Mouse (Mus musculus) midbrain, embryonic 15.5 days (tissue): ENCODE measurements around the gene Cage1. TPM values are rescaled to one million over a fixed set of nuclear protein-coding genes. Genes with fewer than 3 reads are reported as not detected.

Source experiments
- ATAC-seq: fragments of 200-750 bp; cut with Nextera tagmentation; replicated peaks from 2 replicates; pipeline ENCODE4 v1.8.0; 2017; ENCODE audit warnings: moderate TSS enrichment
- H3K27ac ChIP-seq: fragments of 300-500 bp; sonication (generic); 2 replicates; pipeline ENCODE4 v1.5.1; 2015; ENCODE audit warnings: mild to moderate bottlenecking, inconsistent platforms
- H3K27me3 ChIP-seq: fragments of 300-500 bp; sonication (generic); replicated peaks from 2 replicates; pipeline ENCODE4 v1.6.1; 2015; ENCODE audit warnings: inconsistent platforms
- H3K36me3 ChIP-seq: fragments of 300-500 bp; sonication (generic); replicated peaks from 2 replicates; pipeline ENCODE4 v1.6.1; 2015; ENCODE audit warnings: inconsistent platforms
- H3K4me1 ChIP-seq: fragments of 300-500 bp; sonication (generic); 2 replicates; pipeline ENCODE4 v1.6.1; 2015; ENCODE audit warnings: inconsistent platforms
- H3K4me2 ChIP-seq: fragments of 300-500 bp; sonication (generic); 2 replicates; pipeline ENCODE4 v1.6.1; 2015; ENCODE audit warnings: inconsistent platforms, mild to moderate bottlenecking, moderate library complexity
- H3K4me3 ChIP-seq: fragments of 300-500 bp; sonication (generic); 2 replicates; pipeline ENCODE4 v1.5.1; 2015; ENCODE audit warnings: mild to moderate bottlenecking, inconsistent platforms
- H3K9ac ChIP-seq: fragments of 300-500 bp; sonication (generic); 2 replicates; pipeline ENCODE4 v1.6.1; 2015; ENCODE audit warnings: mild to moderate bottlenecking, inconsistent platforms
- H3K9me3 ChIP-seq: fragments of 300-500 bp; sonication (generic); 2 replicates; pipeline ENCODE4 v1.6.1; 2016; ENCODE audit warnings: inconsistent platforms
- WGBS: fragments of 180-500 bp; shearing (Covaris S2); methylation state at CpG from one replicate; pipeline ENCODE4 v1.1.7; 2015; ENCODE audit warnings: mixed read lengths; 5-methylcytosine and 5-hydroxymethylcytosine counted together
- polyA plus RNA-seq: library from polyadenylated mRNA; unstranded; fragments of >200 nt; fragmentation: Nextera tagmentation; extraction: Ambion mirVana; gene quantifications from 2 replicates; pipeline ENCODE4 v1.2.1, GENCODE M21; 2015

Cage1 gene
- 2.9 and 4.2 TPM in 2 replicates for polyA plus RNA-seq

DNA sequence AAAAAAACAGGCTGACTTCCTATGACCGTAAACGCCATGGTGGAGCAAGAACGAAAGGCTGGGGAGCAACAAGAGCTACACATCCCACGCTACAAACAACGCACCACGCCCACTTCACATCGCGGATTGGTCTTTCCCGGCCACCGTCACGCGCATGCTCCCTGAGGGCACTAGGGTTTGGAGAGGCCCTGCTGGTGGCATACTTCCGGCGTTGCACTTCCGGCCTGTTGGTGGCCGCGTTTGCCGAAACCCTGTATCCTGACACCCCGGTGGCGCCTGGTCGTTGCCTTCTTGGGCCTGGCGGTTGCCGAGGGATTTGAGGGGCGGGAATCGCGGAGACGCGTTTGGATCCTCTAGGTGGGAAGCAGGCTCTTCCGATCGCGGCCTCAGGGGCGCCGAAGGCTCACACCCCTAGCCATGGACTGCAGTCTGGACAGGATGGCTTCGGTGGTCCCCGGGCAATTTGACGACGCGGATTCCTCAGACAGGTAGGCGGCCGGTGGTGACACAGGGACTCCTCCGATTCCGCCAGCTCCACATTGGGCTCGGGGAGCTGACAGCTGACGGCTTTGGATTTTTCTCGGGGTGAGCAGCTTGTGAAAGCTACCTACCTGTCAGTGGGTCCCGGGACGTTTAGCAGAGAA lies at the start of gene Cage1:
Gene Cage1, minus strand, starts transcription at position 26 of the 644 bp plus-strand sequence.
- peak within 1 kb of the TSS; percentile 80 for H3K27ac ChIP-seq
- no peaks in the 10 kb centered on the region for H3K27me3 ChIP-seq
- H3K4me2 ChIP-seq: peak within 1 kb of the TSS; percentile 93
- no peaks in the 10 kb centered on the region for H3K9me3 ChIP-seq
- H3K9ac ChIP-seq: peak within 1 kb of the TSS; percentile 76
- peaks cover 17% of the 10 kb centered on the region; the same call in 1 of the 2 replicates for H3K36me3 ChIP-seq
- under 1% methylated on average over 47 of the region's 47 CpGs for WGBS
- ATAC-seq: peak; percentile 97
- peak within 1 kb of the TSS; percentile 53 for H3K4me3 ChIP-seq
- H3K4me1 ChIP-seq: peaks cover 25% of the 10 kb centered on the region

DNA sequence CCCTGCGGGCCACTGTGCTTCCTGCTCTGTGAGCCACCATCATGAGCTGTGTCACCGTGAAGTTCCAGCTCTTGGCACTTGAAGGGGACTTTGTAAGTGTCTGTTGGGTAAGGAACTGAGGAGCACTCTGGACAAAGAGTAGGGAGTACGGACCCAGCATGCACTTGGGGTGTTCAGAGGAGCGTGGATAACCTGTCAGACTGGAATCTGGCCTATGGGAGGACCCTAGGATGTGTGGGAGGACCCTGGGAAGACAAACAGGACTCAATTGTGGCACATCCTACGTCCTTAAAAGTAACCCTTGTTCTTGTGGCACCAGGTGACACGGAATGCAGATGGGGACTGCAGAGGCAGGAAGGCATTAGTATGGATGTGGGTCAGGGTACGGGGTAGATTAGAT lies 44.3 kb upstream of the Cage1 start:
- no peaks in the 10 kb centered on the region for H3K4me1 ChIP-seq
- no peak overlapping the region for H3K27ac ChIP-seq
- no peak overlapping the region for H3K4me3 ChIP-seq
- H3K27me3 ChIP-seq: no peaks in the 10 kb centered on the region
- WGBS: 83% methylated on average over 7 of the region's 7 CpGs
- no peaks in the 10 kb centered on the region for H3K36me3 ChIP-seq
- no peak overlapping the region for H3K9ac ChIP-seq
- no peak overlapping the region for H3K4me2 ChIP-seq
- ATAC-seq: no peak
- no peaks in the 10 kb centered on the region for H3K9me3 ChIP-seq

DNA sequence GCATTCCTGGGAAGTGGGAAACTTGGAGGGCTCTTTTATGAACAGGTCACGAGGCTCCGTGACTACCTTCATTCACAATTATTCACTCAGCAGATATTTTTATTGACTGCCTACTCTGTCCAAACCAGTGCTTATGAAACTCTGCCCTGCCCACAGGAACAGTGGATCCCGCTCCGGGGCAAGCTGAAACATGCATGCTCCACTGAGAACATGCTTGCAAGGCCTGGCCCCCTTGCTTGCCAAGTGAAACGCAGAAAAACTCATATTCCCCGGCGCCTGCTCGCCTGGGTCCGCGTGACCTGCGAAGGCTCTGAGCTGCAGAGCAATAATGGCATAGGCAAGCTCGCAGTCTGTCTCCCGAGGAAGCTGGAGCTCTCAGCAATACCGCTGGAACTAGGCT lies 43.9 kb upstream of the Cage1 start:
- Histone ChIP-seq H3K27ac (no peak overlapping the region), H3K27me3 (no peaks in the 10 kb centered on the region), H3K9me3 (no peaks in the 10 kb centered on the region), H3K36me3 (no peaks in the 10 kb centered on the region), H3K9ac (no peak overlapping the region), H3K4me2 (no peak overlapping the region), H3K4me1 (no peaks in the 10 kb centered on the region), H3K4me3 (no peak overlapping the region)
- ATAC-seq: no peak
- 86% methylated on average over 14 of the region's 14 CpGs for WGBS

DNA sequence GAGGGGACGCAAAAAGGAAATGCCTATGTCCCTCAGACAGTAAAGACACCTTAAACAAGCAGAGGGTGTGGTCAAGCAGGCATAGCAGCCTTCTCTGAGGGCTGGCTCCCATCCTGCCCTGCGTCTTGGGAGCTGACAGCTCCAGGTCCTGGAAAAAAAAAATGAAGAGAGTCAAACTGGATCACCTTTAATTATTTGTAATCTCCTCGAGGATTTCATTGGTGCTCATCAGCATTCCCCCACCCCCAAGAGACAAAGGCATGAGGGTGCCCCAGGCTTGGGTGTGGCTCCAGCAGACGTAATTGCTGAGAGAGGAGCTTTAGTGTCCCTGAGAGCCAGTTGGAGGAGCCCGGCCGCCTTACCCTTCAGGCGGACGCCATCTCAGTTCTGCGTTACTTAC lies 43.1 kb upstream of the Cage1 start:
- no peak overlapping the region for H3K27ac ChIP-seq
- no peak for ATAC-seq
- H3K9ac ChIP-seq: no peak overlapping the region
- no peaks in the 10 kb centered on the region for H3K4me1 ChIP-seq
- 60% methylated on average over 9 of the region's 9 CpGs for WGBS
- no peak overlapping the region for H3K4me2 ChIP-seq
- no peak overlapping the region for H3K4me3 ChIP-seq
- no peaks in the 10 kb centered on the region for H3K27me3 ChIP-seq
- no peaks in the 10 kb centered on the region for H3K9me3 ChIP-seq
- H3K36me3 ChIP-seq: no peaks in the 10 kb centered on the region

DNA sequence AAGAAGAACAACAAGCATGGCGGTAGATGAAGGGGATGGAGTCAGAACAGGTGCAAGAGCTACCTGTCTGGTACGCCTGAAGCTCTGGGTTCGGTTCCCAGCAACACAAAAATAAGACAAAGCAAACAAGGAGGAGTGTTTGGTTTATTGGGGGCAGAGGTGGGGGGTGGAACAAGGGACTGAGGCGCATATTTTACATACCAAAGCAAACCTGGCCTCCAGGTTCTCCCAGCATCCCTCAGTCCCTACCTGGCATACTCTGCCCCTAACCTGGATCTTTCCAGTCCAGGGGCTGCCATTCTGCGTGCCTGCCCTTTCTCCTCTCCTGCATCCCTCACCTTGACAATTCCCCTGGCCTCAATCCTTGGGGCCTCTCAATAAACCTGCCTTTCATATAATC lies 42.5 kb upstream of the Cage1 start:
- 83% methylated on average over 5 of the region's 5 CpGs for WGBS
- no peak overlapping the region for H3K4me2 ChIP-seq
- H3K9me3 ChIP-seq: no peaks in the 10 kb centered on the region
- ATAC-seq: no peak
- H3K27me3 ChIP-seq: no peaks in the 10 kb centered on the region
- H3K27ac ChIP-seq: no peak overlapping the region
- no peaks in the 10 kb centered on the region for H3K36me3 ChIP-seq
- H3K9ac ChIP-seq: no peak overlapping the region
- H3K4me3 ChIP-seq: no peak overlapping the region
- no peaks in the 10 kb centered on the region for H3K4me1 ChIP-seq

DNA sequence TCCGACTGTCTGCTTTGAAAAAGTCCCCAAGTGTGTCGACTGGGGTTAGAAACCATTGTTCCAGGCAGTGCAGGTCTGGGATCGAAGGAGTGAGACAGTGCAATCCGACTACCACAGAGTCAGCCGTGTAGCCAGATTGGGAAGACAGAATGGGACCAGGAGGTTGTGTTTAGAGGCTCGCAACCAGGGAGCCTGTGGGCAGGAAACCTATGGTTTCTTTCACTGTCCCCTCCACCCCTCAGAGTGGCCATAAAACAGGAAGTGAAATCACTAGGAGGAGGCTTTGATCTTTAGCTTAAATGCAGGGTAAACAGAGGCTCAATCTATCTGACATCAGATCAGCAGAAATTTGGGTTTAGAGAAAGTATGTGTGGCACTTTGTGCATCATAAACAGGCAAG lies 42.0 kb upstream of the Cage1 start:
- ATAC-seq: no peak
- 34% methylated on average over 6 of the region's 6 CpGs for WGBS
- no peak overlapping the region for H3K9ac ChIP-seq

DNA sequence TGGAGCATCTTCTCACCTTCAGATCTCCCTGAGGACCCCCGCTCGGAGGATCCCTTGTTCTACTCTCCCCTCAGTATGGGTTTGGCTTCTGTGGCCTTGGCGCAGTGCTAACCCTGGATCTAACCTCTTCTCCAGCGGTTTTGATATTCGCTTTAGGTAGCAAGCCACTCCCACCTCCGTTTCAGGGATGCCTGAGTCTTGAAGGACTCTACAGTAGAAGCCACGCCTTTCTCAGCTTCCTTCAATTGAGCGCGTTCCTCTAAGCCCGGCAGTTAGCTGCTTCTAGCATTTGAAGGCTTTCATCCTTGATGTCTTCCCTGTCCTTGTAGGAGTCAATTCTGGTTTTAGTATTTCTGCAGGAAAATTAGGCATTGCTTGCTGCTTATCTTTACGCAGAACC lies 40.2 kb upstream of the Cage1 start:
- 25% methylated on average over 11 of the region's 11 CpGs for WGBS
- H3K4me3 ChIP-seq: no peak overlapping the region
- no peak overlapping the region for H3K27ac ChIP-seq
- H3K9ac ChIP-seq: no peak overlapping the region
- no peaks in the 10 kb centered on the region for H3K36me3 ChIP-seq
- H3K9me3 ChIP-seq: no peaks in the 10 kb centered on the region
- H3K27me3 ChIP-seq: no peaks in the 10 kb centered on the region
- no peak for ATAC-seq
- no peaks in the 10 kb centered on the region for H3K4me1 ChIP-seq
- no peak overlapping the region for H3K4me2 ChIP-seq

More for the DNA sequence above, 42.0 kb upstream of the Cage1 start:
- Histone ChIP-seq H3K27me3 (no peaks in the 10 kb centered on the region), H3K27ac (no peak overlapping the region), H3K4me2 (no peak overlapping the region), H3K36me3 (no peaks in the 10 kb centered on the region), H3K4me1 (no peaks in the 10 kb centered on the region), H3K4me3 (no peak overlapping the region), H3K9me3 (no peaks in the 10 kb centered on the region)

DNA sequence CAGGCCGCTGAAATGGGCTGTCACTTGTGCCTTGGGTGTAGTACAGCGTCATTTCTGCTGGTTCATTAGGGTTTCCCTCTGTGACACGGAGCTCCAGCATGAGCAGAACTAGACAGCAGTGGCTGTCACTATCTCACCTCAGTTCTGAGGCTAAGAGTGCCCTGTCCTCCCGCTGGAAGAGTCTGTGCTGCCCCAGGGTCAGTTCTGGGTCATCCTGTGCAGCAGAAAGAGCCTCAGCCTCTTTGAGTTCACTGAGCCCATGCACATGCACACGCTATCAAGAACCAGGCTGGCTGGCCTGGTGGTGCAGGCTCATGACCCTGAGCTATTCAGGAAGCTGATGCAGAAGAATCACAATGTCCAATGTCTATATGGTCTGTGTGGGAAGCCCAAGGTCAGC lies 37.5 kb upstream of the Cage1 start:
- Histone ChIP-seq H3K4me3 (no peak overlapping the region), H3K9ac (no peak overlapping the region), H3K36me3 (no peaks in the 10 kb centered on the region), H3K27me3 (no peaks in the 10 kb centered on the region), H3K4me1 (no peaks in the 10 kb centered on the region), H3K27ac (no peak overlapping the region), H3K4me2 (no peak overlapping the region), H3K9me3 (no peaks in the 10 kb centered on the region)
- 72% methylated on average over 5 of the region's 5 CpGs for WGBS
- ATAC-seq: no peak

DNA sequence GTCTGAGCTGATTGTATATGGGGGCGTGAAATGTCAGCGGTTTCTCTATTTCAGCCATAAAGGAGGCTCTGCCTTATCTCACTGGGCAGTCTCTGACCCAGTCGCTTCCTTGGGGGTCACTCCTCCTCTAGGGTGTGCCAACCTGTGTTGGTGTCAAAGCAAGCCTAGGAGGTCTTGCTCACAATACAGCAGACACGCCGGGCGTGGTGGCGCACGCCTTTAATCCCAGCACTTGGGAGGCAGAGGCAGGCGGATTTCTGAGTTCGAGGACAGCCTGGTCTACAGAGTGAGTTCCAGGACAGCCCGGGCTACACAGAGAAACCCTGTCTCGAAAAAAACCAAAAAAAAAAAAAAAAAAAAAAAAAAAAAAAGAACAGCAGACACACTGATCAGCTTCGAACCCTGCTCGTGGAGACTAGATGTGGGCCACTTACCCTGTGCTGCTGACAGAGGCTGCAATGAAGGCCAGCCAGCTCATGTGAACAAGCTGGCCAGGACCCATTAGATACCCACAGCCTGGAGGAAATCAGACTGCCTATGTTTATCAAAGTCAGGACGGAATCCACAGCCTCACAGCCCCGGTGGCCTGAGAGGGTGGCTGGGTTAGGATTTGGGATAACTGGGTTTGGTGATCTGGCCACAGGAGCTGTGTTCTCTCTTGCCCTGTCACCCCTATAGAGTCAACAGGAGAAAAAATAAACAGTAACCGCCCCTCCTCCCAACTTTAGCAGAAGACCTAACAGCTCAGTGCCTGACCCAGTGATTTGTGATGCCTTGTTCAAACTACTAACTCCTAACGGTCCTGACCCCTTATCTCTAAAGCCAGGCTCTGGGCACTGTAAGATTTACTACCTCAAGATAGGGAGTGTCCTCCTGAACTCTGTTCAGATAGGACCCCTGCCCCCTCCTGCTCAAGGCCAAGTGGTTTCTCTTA lies 36.8 kb upstream of the Cage1 start:
- no peak for ATAC-seq
- Histone ChIP-seq H3K27ac (no peak overlapping the region), H3K27me3 (no peaks in the 10 kb centered on the region), H3K4me2 (no peak overlapping the region), H3K9ac (no peak overlapping the region), H3K9me3 (no peaks in the 10 kb centered on the region), H3K36me3 (no peaks in the 10 kb centered on the region), H3K4me1 (no peaks in the 10 kb centered on the region), H3K4me3 (no peak overlapping the region)
- 88% methylated on average over 18 of the region's 18 CpGs for WGBS

DNA sequence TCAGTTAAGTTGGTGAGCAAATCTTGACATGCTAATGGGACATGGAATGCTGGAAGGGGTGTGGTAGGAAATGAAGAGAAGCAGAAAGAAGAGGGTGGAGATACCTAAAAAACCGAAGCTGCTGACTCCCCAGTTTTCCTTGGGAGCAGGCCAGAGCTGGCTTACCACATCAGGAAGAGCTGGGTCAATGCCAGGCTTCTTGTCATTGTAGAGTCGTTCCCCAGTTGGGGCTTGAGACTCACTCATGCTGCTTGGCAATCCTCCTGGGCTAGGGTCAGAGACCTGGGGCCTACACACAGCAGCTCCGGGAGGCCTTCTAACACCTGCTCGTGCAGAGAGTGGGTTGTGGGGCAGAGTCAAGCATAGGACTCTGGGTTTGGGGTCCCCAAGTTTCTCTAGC lies 34.1 kb upstream of the Cage1 start:
- Histone ChIP-seq H3K4me1 (no peaks in the 10 kb centered on the region), H3K9ac (no peak overlapping the region), H3K27me3 (no peaks in the 10 kb centered on the region), H3K4me3 (no peak overlapping the region), H3K27ac (no peak overlapping the region), H3K36me3 (no peaks in the 10 kb centered on the region), H3K9me3 (no peaks in the 10 kb centered on the region), H3K4me2 (no peak overlapping the region)
- ATAC-seq: no peak
- WGBS: 71% methylated on average over 4 of the region's 4 CpGs

DNA sequence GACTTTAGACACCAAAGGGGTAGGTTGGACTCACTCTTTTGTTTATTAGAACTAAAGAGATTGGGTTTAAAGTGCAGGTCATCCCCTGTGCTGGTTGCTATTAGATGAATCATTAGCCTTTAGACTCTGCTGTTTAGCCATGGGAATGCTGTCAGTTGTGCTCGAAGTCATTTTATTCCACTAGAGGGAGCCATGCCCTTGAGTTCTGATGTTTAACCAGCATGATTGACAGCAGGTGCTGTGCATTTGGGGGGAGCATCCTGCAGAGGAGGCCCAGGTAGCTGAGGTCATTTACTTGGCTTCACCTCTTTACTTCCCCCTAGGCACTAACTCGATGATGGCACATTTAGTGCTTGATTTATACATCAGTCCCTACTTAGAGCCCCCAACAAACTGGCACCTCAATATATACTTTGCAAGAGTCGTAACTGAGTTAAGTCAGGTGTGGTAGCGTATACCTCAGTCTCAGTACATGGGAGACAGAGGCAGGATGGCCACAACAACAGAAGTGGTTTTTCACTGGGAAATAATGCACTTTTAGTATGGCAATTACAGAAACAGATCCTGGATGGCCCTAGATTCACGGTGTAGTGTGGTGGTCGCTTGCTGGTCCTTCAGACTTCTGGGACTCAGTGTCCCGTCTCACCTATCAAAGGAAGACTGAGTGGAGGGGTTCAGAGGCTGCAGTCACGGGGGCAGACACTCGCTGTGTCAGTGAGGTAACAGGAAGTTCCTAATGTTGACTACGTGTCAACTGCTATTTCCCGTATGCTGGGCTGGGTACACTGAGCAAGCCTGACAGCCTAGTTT lies 28.2 kb upstream of the Cage1 start:
- no peak overlapping the region for H3K4me2 ChIP-seq
- WGBS: 74% methylated on average over 11 of the region's 11 CpGs
- H3K27me3 ChIP-seq: no peaks in the 10 kb centered on the region
- peaks cover 4% of the 10 kb centered on the region for H3K36me3 ChIP-seq
- H3K4me1 ChIP-seq: no peaks in the 10 kb centered on the region
- no peaks in the 10 kb centered on the region for H3K9me3 ChIP-seq
- no peak overlapping the region for H3K4me3 ChIP-seq
- H3K27ac ChIP-seq: no peak overlapping the region
- peak; percentile 78 for ATAC-seq
- H3K9ac ChIP-seq: no peak overlapping the region

DNA sequence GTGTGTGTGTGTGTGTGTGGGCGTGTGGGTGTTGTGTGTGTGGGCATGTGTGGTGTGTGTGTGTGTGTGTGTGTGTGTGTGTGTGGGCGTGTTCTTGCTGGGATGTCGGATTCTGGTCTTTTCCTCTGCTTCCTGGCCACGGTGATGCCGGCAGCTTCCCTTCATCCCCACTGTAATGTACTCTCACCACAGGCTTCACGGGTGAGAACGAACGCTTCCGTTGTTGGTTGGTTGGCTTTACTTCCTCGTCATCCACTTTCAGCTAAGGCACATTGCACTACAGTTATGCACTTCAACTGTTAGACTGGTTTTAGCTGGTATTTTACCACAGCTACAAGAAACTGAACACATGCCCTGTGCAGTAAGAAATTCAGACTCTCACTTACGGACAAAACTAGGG lies 25.8 kb upstream of the Cage1 start:
- H3K36me3 ChIP-seq: peaks cover 17% of the 10 kb centered on the region
- WGBS: 89% methylated on average over 11 of the region's 11 CpGs
- ATAC-seq: no peak

More for the DNA sequence above, 25.8 kb upstream of the Cage1 start:
- Histone ChIP-seq H3K9ac (no peak overlapping the region), H3K4me1 (no peaks in the 10 kb centered on the region), H3K4me2 (no peak overlapping the region), H3K4me3 (no peak overlapping the region), H3K9me3 (no peaks in the 10 kb centered on the region), H3K27ac (no peak overlapping the region), H3K27me3 (no peaks in the 10 kb centered on the region)
